Mouse (Mus musculus): ENCODE results near the gene Ccl4. TPM values are rescaled to one million over a fixed set of nuclear protein-coding genes. Genes with fewer than 3 reads are reported as not detected.

Gene Ccl4
- polyA plus RNA-seq, 1 experiment: 3.2 TPM

- 61% methylated on average over 2 of the region's 2 CpGs for WGBS
- no peak for DNase-seq
- no peak overlapping the region for H3K4me3 ChIP-seq (replicated peaks; ENCODE audit: extremely low read depth, low read depth, low read length)
- H3K4me1 ChIP-seq (ENCODE audit: control insufficient read depth, insufficient read depth, low read length): no peaks in the 10 kb centered on the region
- TF ChIP-seq CTCF (IDR thresholded peaks at IDR 0.05; ENCODE audit: insufficient read depth, low read length) (no peak), POLR2A (IDR thresholded peaks at IDR 0.05; ENCODE audit: borderline replicate concordance, extremely low read depth, low read depth, low read length) (no peak)
These were observed 51.5 kb downstream of the Ccl4 start for GRCm38 (mm10) chr11:83713925-83714324.

Other genes starting within 250 kb of the Ccl4 start
- gene Gas2l2, start 233.1 kb upstream of the Ccl4 start, polyA plus RNA-seq (2012; rRNA removed): 2.8 TPM in 2 replicates
- gene 1700020L24Rik, start 224.9 kb upstream of the Ccl4 start, polyA plus RNA-seq (2012; rRNA removed): 0.54 TPM in 1 of 2 replicates, not detected in the other
- gene Mmp28, start 199.5 kb upstream of the Ccl4 start, polyA plus RNA-seq (2012; rRNA removed): 20.1 and 33.3 TPM in 2 replicates
- gene Taf15, start 189.5 kb upstream of the Ccl4 start, polyA plus RNA-seq (2012; rRNA removed): 8.5 and 10.7 TPM in 2 replicates
- 0.06 TPM in 1 of 2 replicates, not detected in the other for gene Heatr9, start 140.4 kb upstream of the Ccl4 start, polyA plus RNA-seq (2012; rRNA removed)
- 70.3 and 198 TPM in 2 replicates for gene Ccl5, start 132.1 kb upstream of the Ccl4 start, polyA plus RNA-seq (2012; rRNA removed)
- 3.6 and 8.0 TPM in 2 replicates for gene Ccl9, start 83.9 kb upstream of the Ccl4 start, polyA plus RNA-seq (2012; rRNA removed)
- gene Ccl6, start 69.5 kb upstream of the Ccl4 start, polyA plus RNA-seq (2012; rRNA removed): 64.7 and 98.8 TPM in 2 replicates
- not detected in 2 replicates for gene Rpl9-ps1, start 17.0 kb upstream of the Ccl4 start, polyA plus RNA-seq (2012; rRNA removed)
- 4.3 and 5.7 TPM in 2 replicates for gene Ccl3, start 13.2 kb upstream of the Ccl4 start, polyA plus RNA-seq (2012; rRNA removed)
- 5.2 and 6.0 TPM in 2 replicates for gene Wfdc17, start 41.4 kb downstream of the Ccl4 start, polyA plus RNA-seq (2012; rRNA removed)
- gene Wfdc18, start 46.4 kb downstream of the Ccl4 start, polyA plus RNA-seq (2012; rRNA removed): not detected in 2 replicates
- gene Wfdc21, start 84.4 kb downstream of the Ccl4 start, polyA plus RNA-seq (2012; rRNA removed): 16.9 and 29.8 TPM in 2 replicates
- gene Heatr6, start 91.1 kb downstream of the Ccl4 start, polyA plus RNA-seq (2012; rRNA removed): 15.8 and 16.8 TPM in 2 replicates
- gene Hnf1b, start 187.5 kb downstream of the Ccl4 start, polyA plus RNA-seq (2012; rRNA removed): 15.2 and 16.3 TPM in 2 replicates

Measured in lung, adult 2 months (tissue).